Mouse (Mus musculus) heart, adult 2 months (tissue): Measurements from ENCODE around the gene Vil1.

Experiments used
- CTCF ChIP-seq: fragments of 200-600 bp; IDR thresholded peaks from 2 replicates; pipeline ENCODE4 v1.8.1; 2022; ENCODE audit warnings: antibody characterized with exemption, mild to moderate bottlenecking, moderate library complexity
- EP300 ChIP-seq: fragments of 200-500 bp; IDR thresholded peaks from 2 replicates; pipeline ENCODE4 v1.6.1; 2011; ENCODE audit warnings: low read depth, low read length, control low read depth; ENCODE audit not compliant: insufficient read depth
- POLR2A ChIP-seq: fragments of 200-500 bp; IDR thresholded peaks from 2 replicates; pipeline ENCODE4 v1.6.1; 2011; ENCODE audit warnings: mild to moderate bottlenecking, low read depth, low read length, control low read depth; ENCODE audit not compliant: insufficient read depth

DNA sequence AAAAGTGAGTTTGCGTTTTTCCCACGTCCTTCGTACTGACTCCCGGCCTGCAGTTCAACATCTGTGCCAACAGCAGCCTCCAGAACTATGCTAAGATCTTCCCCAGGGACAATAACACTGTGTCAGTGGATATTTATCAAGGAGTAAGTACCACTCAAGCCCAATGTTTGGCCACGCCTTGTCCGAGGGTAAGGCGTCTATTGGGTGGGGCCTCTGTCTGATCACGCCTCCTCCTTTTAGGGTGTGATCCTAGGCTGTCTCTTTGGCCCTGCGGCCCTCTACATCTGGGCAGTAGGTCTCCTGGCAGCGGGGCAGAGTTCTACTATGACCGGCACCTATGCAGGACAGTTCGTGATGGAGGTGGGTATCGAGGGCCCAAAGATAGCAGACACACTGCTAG is 25.8 kb upstream of the Vil1 start:
- TF ChIP-seq CTCF (no peak), EP300 (no peak), POLR2A (no peak)
